Comparison of ENCODE assay signal across 11 mouse cellular contexts in genomic region chr2:91018061-91018788, GRCm38 (mm10). TPM values are rescaled to one million over a fixed set of nuclear protein-coding genes. Genes with fewer than 3 reads are reported as not detected.
DNase-seq lines count a peak whose midpoint lies in the region; ATAC-seq and TF ChIP-seq lines count a peak whose summit lies in the region.
"Had no signal": no experiment of that assay in that cellular context is flagged by ENCODE, and none has a peak within 500 bp of the region (broad histone marks: within the 10 kb centered on the region; RNA-seq: fewer than 3 reads in every experiment).

No protein-coding gene starts in this region.

- no peak overlapping the region for H3K4me2 ChIP-seq in hindbrain, postnatal 0 days (ENCODE audit: low read depth, low read length)
- no peak overlapping the region for H3K4me2 ChIP-seq in hindbrain, embryonic 13.5 days
- H3K4me2 ChIP-seq: embryonic facial prominence, embryonic 15.5 days; liver, embryonic 13.5 days; neural tube, embryonic 13.5 days had no signal

- H3K27ac ChIP-seq in hindbrain, postnatal 0 days, result peak overlapping the region; percentile 36; the same call in 1 of the 2 replicates
- H3K27ac ChIP-seq in hindbrain, embryonic 13.5 days, result no peak overlapping the region
- H3K27ac ChIP-seq: embryonic facial prominence, embryonic 15.5 days; liver, embryonic 13.5 days; neural tube, embryonic 13.5 days had no signal

- H3K9ac ChIP-seq in hindbrain, postnatal 0 days (replicated peaks; ENCODE audit: low read length), result no peak overlapping the region
- H3K9ac ChIP-seq in hindbrain, embryonic 13.5 days, result no peak overlapping the region
- H3K9ac ChIP-seq: embryonic facial prominence, embryonic 15.5 days; liver, embryonic 13.5 days; neural tube, embryonic 13.5 days had no signal

- 72% methylated on average over 8 of the region's 8 CpGs for WGBS in hindbrain, postnatal 0 days
- 86% methylated on average over 8 of the region's 8 CpGs for WGBS in hindbrain, embryonic 13.5 days

- peaks cover 34% of the 10 kb centered on the region; the same call in 1 of the 2 replicates for H3K36me3 ChIP-seq in hindbrain, postnatal 0 days (ENCODE audit: insufficient read depth, low read length)
- H3K36me3 ChIP-seq in hindbrain, embryonic 13.5 days, result peaks cover 55% of the 10 kb centered on the region
- H3K36me3 ChIP-seq in E14TG2a.4 (ENCODE audit: insufficient read depth, low read length), result peaks cover 67% of the 10 kb centered on the region

- ATAC-seq in hindbrain, postnatal 0 days, result peak; percentile 50; the same call in 1 of the 2 replicates
- no peak for ATAC-seq in hindbrain, embryonic 13.5 days (ENCODE audit: low FRiP score)
- no peak for ATAC-seq in megakaryocyte, adult 5-6 weeks (ENCODE audit: poor library complexity, severe bottlenecking)

- no peaks in the 10 kb centered on the region for H3K4me1 ChIP-seq in hindbrain, postnatal 0 days (ENCODE audit: insufficient read depth, low read length)
- H3K4me1 ChIP-seq in hindbrain, embryonic 13.5 days (replicated peaks), result no peaks in the 10 kb centered on the region
- peaks cover 57% of the 10 kb centered on the region for H3K4me1 ChIP-seq in E14TG2a.4 (replicated peaks; ENCODE audit: low read depth, low read length)
- H3K4me1 ChIP-seq: embryonic facial prominence, embryonic 15.5 days had no signal

- TF ChIP-seq CTCF in hindbrain, postnatal 0 days (IDR thresholded peaks at IDR 0.05; ENCODE audit: low read depth), result peak; percentile 51; the same call in 1 of the 2 replicates
- peak; percentile 22; the same call in 1 of the 2 replicates for TF ChIP-seq CTCF in E14TG2a.4 (conservative IDR thresholded peaks at IDR 0.05; ENCODE audit: low read length)

- no peaks in the 10 kb centered on the region for H3K9me3 ChIP-seq in hindbrain, postnatal 0 days (ENCODE audit: low read length)
- no peaks in the 10 kb centered on the region for H3K9me3 ChIP-seq in hindbrain, embryonic 13.5 days
- no peaks in the 10 kb centered on the region for H3K9me3 ChIP-seq in E14TG2a.4 (ENCODE audit: low read length)
- H3K9me3 ChIP-seq: embryonic facial prominence, embryonic 15.5 days; liver, embryonic 13.5 days; neural tube, embryonic 13.5 days had no signal

- H3K4me3 ChIP-seq in hindbrain, postnatal 0 days (ENCODE audit: low read length), result no peak overlapping the region
- no peak overlapping the region for H3K4me3 ChIP-seq in hindbrain, embryonic 13.5 days
- H3K4me3 ChIP-seq in E14TG2a.4 (replicated peaks; ENCODE audit: low read length), result no peak overlapping the region
- H3K4me3 ChIP-seq: embryonic facial prominence, embryonic 15.5 days; liver, embryonic 13.5 days; neural tube, embryonic 13.5 days had no signal

- no peaks in the 10 kb centered on the region for H3K27me3 ChIP-seq in hindbrain, postnatal 0 days (ENCODE audit: insufficient read depth, low read length)
- H3K27me3 ChIP-seq in hindbrain, embryonic 13.5 days, result no peaks in the 10 kb centered on the region
- no peaks in the 10 kb centered on the region for H3K27me3 ChIP-seq in E14TG2a.4 (ENCODE audit: insufficient read depth, low read length)
- H3K27me3 ChIP-seq: embryonic facial prominence, embryonic 15.5 days; liver, embryonic 13.5 days; neural tube, embryonic 13.5 days had no signal

- peak; percentile 39 for DNase-seq in hindbrain, postnatal 0 days (ENCODE audit: low spot score)
- peak; percentile 15 to 49 for DNase-seq in adrenal gland, postnatal 36 days
- DNase-seq in heart, adult 9 months (ENCODE audit: low spot score in 2 of 2), result peak; percentile 33 to 44
- DNase-seq in retina, embryonic 14.5 days (ENCODE audit: low spot score), result no peak
- DNase-seq in embryo, embryonic 9.5 days (ENCODE audit: extremely low spot score), result no peak
- DNase-seq: liver, embryonic 13.5 days had no signal

RNA-seq across cellular contexts. Expression of gene Rapsn, which starts 17.2 kb away (rescaled TPM):
- 0.22 TPM in 1 of 2 replicates, not detected in the other for total RNA-seq in hindbrain, postnatal 0 days (2014; rRNA removed)
- 0.88 and 1.1 TPM in 2 replicates for polyA plus RNA-seq in hindbrain, postnatal 0 days (2015; fragmentation: Nextera tagmentation; extraction: Ambion mirVana)
- 0.99 and 1.6 TPM in 2 replicates for polyA plus RNA-seq in hindbrain, embryonic 13.5 days (2015; fragmentation: Nextera tagmentation; extraction: Ambion mirVana)
- total RNA-seq in adrenal gland, postnatal 36 days (2021), result 1 to 10 TPM; 1.5 to 2.3 TPM
- 0.46 and 0.47 TPM in 2 replicates for total RNA-seq in megakaryocyte, adult 5-6 weeks (2015)
- total RNA-seq in megakaryocyte, adult 5-6 weeks (2017), result 0.51 and 1.3 TPM in 2 replicates

RNA-seq across cellular contexts. Expression of gene Psmc3, which starts 35.6 kb away (rescaled TPM):
- 154 and 160 TPM in 2 replicates for total RNA-seq in hindbrain, postnatal 0 days (2014; rRNA removed)
- polyA plus RNA-seq in hindbrain, postnatal 0 days (2015; fragmentation: Nextera tagmentation; extraction: Ambion mirVana), result 249 and 261 TPM in 2 replicates
- 238 and 241 TPM in 2 replicates for polyA plus RNA-seq in hindbrain, embryonic 13.5 days (2015; fragmentation: Nextera tagmentation; extraction: Ambion mirVana)
- total RNA-seq in adrenal gland, postnatal 36 days (2021), result 100 to 1,000 TPM; 193 to 228 TPM
- total RNA-seq in megakaryocyte, adult 5-6 weeks (2015), result 65.1 and 69.7 TPM in 2 replicates
- total RNA-seq in megakaryocyte, adult 5-6 weeks (2017), result 226 TPM in 2 replicates

RNA-seq across cellular contexts. Expression of gene Slc39a13, which starts 52.0 kb away (rescaled TPM):
- total RNA-seq in hindbrain, postnatal 0 days (2014; rRNA removed), result 37.1 and 42.7 TPM in 2 replicates
- polyA plus RNA-seq in hindbrain, postnatal 0 days (2015; fragmentation: Nextera tagmentation; extraction: Ambion mirVana), result 22.6 and 24.4 TPM in 2 replicates
- polyA plus RNA-seq in hindbrain, embryonic 13.5 days (2015; fragmentation: Nextera tagmentation; extraction: Ambion mirVana), result 28.1 and 29.4 TPM in 2 replicates
- 10 to 100 TPM; 24.2 to 31.9 TPM for total RNA-seq in adrenal gland, postnatal 36 days (2021)
- 8.4 and 15.6 TPM in 2 replicates for total RNA-seq in megakaryocyte, adult 5-6 weeks (2015)
- total RNA-seq in megakaryocyte, adult 5-6 weeks (2017), result 6.5 and 10.9 TPM in 2 replicates

Comparison
In these comparisons a context has a peak if more than half of its experiments do, and no peak if none do; other contexts are left out.
1. DNase-seq: peak in hindbrain, postnatal 0 days (single experiment), adrenal gland, postnatal 36 days (2 of 2) and heart, adult 9 months (2 of 2); none in retina, embryonic 14.5 days (single experiment) and embryo, embryonic 9.5 days (single experiment).